Mouse (Mus musculus) liver, postnatal 0 days (tissue): ENCODE data around the gene Fam189b. TPM values are rescaled to one million over a fixed set of nuclear protein-coding genes. Genes with fewer than 3 reads are reported as not detected.

Experiments
- ATAC-seq: fragments of 200-750 bp; cut with Nextera tagmentation; 2 replicates; pipeline ENCODE4 v1.8.0; 2017; ENCODE audit warnings: mild to moderate bottlenecking, moderate library complexity
- DNase-seq: peaks from one replicate; pipeline ENCODE4 v3.0.0-alpha.2; 2016
- H3K27ac ChIP-seq: fragments of 300-500 bp; sonication (generic); 2 replicates; pipeline ENCODE4 v1.5.1; 2014; ENCODE audit warnings: antibody characterized with exemption, moderate library complexity, mild to moderate bottlenecking, low read depth
- H3K27me3 ChIP-seq: fragments of 300-500 bp; sonication (generic); 2 replicates; pipeline ENCODE4 v1.6.1; 2014; ENCODE audit warnings: low read length, control low read depth, mixed read lengths; ENCODE audit not compliant: insufficient read depth
- H3K36me3 ChIP-seq: fragments of 300-500 bp; sonication (generic); replicated peaks from 2 replicates; pipeline ENCODE4 v1.6.1; 2014; ENCODE audit warnings: mild to moderate bottlenecking, control low read depth, low read length, moderate library complexity, mixed read lengths; ENCODE audit not compliant: insufficient read depth
- H3K4me1 ChIP-seq: fragments of 300-500 bp; sonication (generic); 2 replicates; pipeline ENCODE4 v1.6.1; 2014; ENCODE audit warnings: antibody characterized with exemption, mild to moderate bottlenecking, control low read depth; ENCODE audit not compliant: insufficient read depth
- H3K4me2 ChIP-seq: fragments of 300-500 bp; sonication (generic); 2 replicates; pipeline ENCODE4 v1.6.1; 2014; ENCODE audit warnings: low read depth, mild to moderate bottlenecking, low read length, moderate library complexity, mixed read lengths
- H3K4me3 ChIP-seq: fragments of 300-500 bp; sonication (generic); 2 replicates; pipeline ENCODE4 v1.5.1; 2014; ENCODE audit warnings: low read depth, low read length
- H3K9ac ChIP-seq: fragments of 300-500 bp; sonication (generic); replicated peaks from 2 replicates; pipeline ENCODE4 v1.6.1; 2014; ENCODE audit warnings: mild to moderate bottlenecking, moderate library complexity
- H3K9me3 ChIP-seq: fragments of 300-500 bp; sonication (generic); 2 replicates; pipeline ENCODE4 v1.6.1; 2016; ENCODE audit warnings: mild to moderate bottlenecking, control low read depth, low read length, mixed read lengths
- CTCF ChIP-seq: sonication (generic); IDR thresholded peaks from 2 replicates; pipeline ENCODE4 v1.5.1; 2016; ENCODE audit warnings: antibody characterized with exemption, low read depth
- EP300 ChIP-seq: IDR thresholded peaks from 2 replicates; pipeline ENCODE4 v1.6.1; 2016; ENCODE audit warnings: antibody characterized with exemption, low read depth, mild to moderate bottlenecking
- WGBS: fragments of 180-500 bp; shearing (Covaris S2); extraction: QIAGEN DNeasy Blood & Tissue Kit; methylation state at CpG from one replicate; pipeline ENCODE4 v1.1.7; 2014; ENCODE audit not compliant: insufficient replicate concordance; 5-methylcytosine and 5-hydroxymethylcytosine counted together
- polyA plus RNA-seq: library from polyadenylated mRNA; unstranded; fragments of >200 nt; fragmentation: Nextera tagmentation; extraction: Ambion mirVana; gene quantifications from 2 replicates; pipeline ENCODE4 v1.2.1, GENCODE M21; 2015

The Fam189b gene
- polyA plus RNA-seq, 1 experiment from 2014 or later = 2.1 TPM

GRCm38 (mm10) chr3:89195979-89196877 lies 13.3 kb downstream of the Fam189b start:
- ATAC-seq = peak; percentile 95
- Histone ChIP-seq H3K9ac (peak overlapping the region; percentile 58), H3K4me2 (peak overlapping the region; percentile 73), H3K27me3 (no peaks in the 10 kb centered on the region), H3K9me3 (no peaks in the 10 kb centered on the region), H3K36me3 (no peaks in the 10 kb centered on the region), H3K4me1 (peaks cover 6% of the 10 kb centered on the region), H3K4me3 (peak overlapping the region; percentile 51), H3K27ac (peak overlapping the region; percentile 66)
- TF ChIP-seq CTCF (peak; percentile 70), EP300 (no peak)
- peak; percentile 95 for DNase-seq
- WGBS = 7% methylated on average over 33 of the region's 33 CpGs

GRCm38 (mm10) chr3:89199839-89200238 lies 16.9 kb downstream of the Fam189b start:
- Histone ChIP-seq H3K27ac (no peak overlapping the region), H3K9ac (no peak overlapping the region), H3K36me3 (peaks cover 6% of the 10 kb centered on the region; the same call in 1 of the 2 replicates), H3K4me1 (peaks cover 11% of the 10 kb centered on the region), H3K27me3 (no peaks in the 10 kb centered on the region), H3K4me2 (no peak overlapping the region), H3K4me3 (no peak overlapping the region), H3K9me3 (no peaks in the 10 kb centered on the region)
- WGBS = 49% methylated on average over 3 of the region's 3 CpGs
- ATAC-seq (no peak), DNase-seq (no peak)
- no peak for TF ChIP-seq CTCF
- no peak for TF ChIP-seq EP300

GRCm38 (mm10) chr3:89202253-89203141 lies 19.6 kb downstream of the Fam189b start, which contains the start of gene Gba:
TSS of gene Gba (plus strand) at chr3:89202928.
- TF ChIP-seq CTCF = no peak
- TF ChIP-seq EP300 = peak; percentile 28; the same call in 1 of the 2 replicates
- Histone ChIP-seq H3K9me3 (no peaks in the 10 kb centered on the region), H3K27ac (no peak within 1 kb of the TSS), H3K4me3 (peak within 1 kb of the TSS; percentile 54), H3K27me3 (no peaks in the 10 kb centered on the region), H3K9ac (peak within 1 kb of the TSS; percentile 68), H3K36me3 (peaks cover 30% of the 10 kb centered on the region), H3K4me1 (peaks cover 5% of the 10 kb centered on the region; the same call in 1 of the 2 replicates), H3K4me2 (peak within 1 kb of the TSS; percentile 84)
- 23% methylated on average over 13 of the region's 13 CpGs for WGBS
- DNase-seq = peak; percentile 89
- peak; percentile 87 for ATAC-seq

GRCm38 (mm10) chr3:89203142-89203514 lies 20.2 kb downstream of the Fam189b start:
- H3K36me3 ChIP-seq = peaks cover 37% of the 10 kb centered on the region
- no peak for TF ChIP-seq EP300
- no peak for TF ChIP-seq CTCF
- H3K9me3 ChIP-seq = no peaks in the 10 kb centered on the region
- 28% methylated on average over 5 of the region's 5 CpGs for WGBS
- H3K27ac ChIP-seq = no peak overlapping the region
- DNase-seq (no peak), ATAC-seq (peak; percentile 28)
- peak overlapping the region; percentile 84 for H3K4me2 ChIP-seq
- H3K9ac ChIP-seq = peak overlapping the region; percentile 68
- H3K4me1 ChIP-seq = peaks cover 5% of the 10 kb centered on the region; the same call in 1 of the 2 replicates
- H3K27me3 ChIP-seq = no peaks in the 10 kb centered on the region
- H3K4me3 ChIP-seq = peak overlapping the region; percentile 54

- DNase-seq (no peak), ATAC-seq (no peak)
- H3K9ac ChIP-seq = no peak overlapping the region
- no peak overlapping the region for H3K4me2 ChIP-seq
- H3K4me1 ChIP-seq = peaks cover 5% of the 10 kb centered on the region; the same call in 1 of the 2 replicates
- H3K27me3 ChIP-seq = no peaks in the 10 kb centered on the region
- no peaks in the 10 kb centered on the region for H3K9me3 ChIP-seq
- H3K4me3 ChIP-seq = no peak overlapping the region
- peaks cover 58% of the 10 kb centered on the region for H3K36me3 ChIP-seq
- 87% methylated on average over 7 of the region's 7 CpGs for WGBS
- no peak for TF ChIP-seq EP300
- TF ChIP-seq CTCF = no peak
- no peak overlapping the region for H3K27ac ChIP-seq
Measured at GRCm38 (mm10) chr3:89206079-89206478, 23.1 kb downstream of the Fam189b start.

GRCm38 (mm10) chr3:89206695-89207094 lies 23.8 kb downstream of the Fam189b start:
- Histone ChIP-seq H3K9ac (no peak overlapping the region), H3K27me3 (no peaks in the 10 kb centered on the region), H3K36me3 (peaks cover 58% of the 10 kb centered on the region), H3K9me3 (no peaks in the 10 kb centered on the region), H3K4me2 (no peak overlapping the region), H3K27ac (no peak overlapping the region), H3K4me3 (no peak overlapping the region), H3K4me1 (peaks cover 5% of the 10 kb centered on the region; the same call in 1 of the 2 replicates)
- TF ChIP-seq CTCF (no peak), EP300 (no peak)
- ATAC-seq = no peak
- WGBS = 78% methylated on average over 2 of the region's 2 CpGs
- no peak for DNase-seq
